Mouse (Mus musculus) MEL (cell line): ENCODE measurements around the gene Dcaf5.

Experiments used
- BHLHE40 ChIP-seq: IDR thresholded peaks from 2 replicates; pipeline ENCODE4 v1.6.1; 2012; ENCODE audit warnings: low read depth, mild to moderate bottlenecking, inconsistent platforms, low read length, improper control_type of control experiment, borderline replicate concordance
- CHD2 ChIP-seq: IDR thresholded peaks from 2 replicates; pipeline ENCODE4 v1.6.1; 2011; ENCODE audit warnings: low read length, improper control_type of control experiment
- CTCF ChIP-seq, 3 experiments: IDR thresholded peaks in 2 of 3; conservative IDR thresholded peaks in 1 of 3; 2 replicates each; pipeline ENCODE4 v1.5.1; 2011 to 2012; ENCODE audit warnings: low read length in 3 of 3, low read depth in 2 of 3, mild to moderate bottlenecking in 2 of 3, improper control_type of control experiment in 1 of 3, inconsistent platforms in 1 of 3, mixed read lengths in 1 of 3, moderate library complexity in 1 of 3; ENCODE audit not compliant: control insufficient read depth in 1 of 3, insufficient read depth in 1 of 3, poor library complexity in 1 of 3, severe bottlenecking in 1 of 3
- E2F4 ChIP-seq: IDR thresholded peaks from 2 replicates; pipeline ENCODE4 v1.6.1; 2011; ENCODE audit warnings: low read depth, low read length, improper control_type of control experiment, borderline replicate concordance
- EP300 ChIP-seq, 2 experiments: IDR thresholded peaks; 2 replicates each; pipeline ENCODE4 v1.6.1; 2011; ENCODE audit warnings: improper control_type of control experiment in 2 of 2, low read length in 2 of 2, low read depth in 1 of 2, mild to moderate bottlenecking in 1 of 2
- GATA1 ChIP-seq: IDR thresholded peaks from 2 replicates; pipeline ENCODE4 v1.6.1; 2011; ENCODE audit warnings: low read depth, low read length, improper control_type of control experiment
- KAT2A ChIP-seq: conservative IDR thresholded peaks from 2 replicates; pipeline ENCODE4 v1.6.1; 2012; ENCODE audit warnings: low read depth, low read length, improper control_type of control experiment, inconsistent platforms
- POLR2A ChIP-seq, 2 experiments: IDR thresholded peaks; 2 replicates each; pipeline ENCODE4 v1.6.1; 2011 to 2012; ENCODE audit warnings: low read length in 2 of 2, mild to moderate bottlenecking in 2 of 2, control low read depth in 1 of 2, improper control_type of control experiment in 1 of 2, low read depth in 1 of 2, moderate library complexity in 1 of 2; ENCODE audit not compliant: control insufficient read depth in 1 of 2, insufficient read depth in 1 of 2, poor library complexity in 1 of 2
- POLR2AphosphoS5 ChIP-seq: IDR thresholded peaks from 2 replicates; pipeline ENCODE4 v1.6.1; 2012; ENCODE audit warnings: low read depth, borderline replicate concordance, mild to moderate bottlenecking, inconsistent platforms, low read length, moderate library complexity, mixed read lengths
- RCOR1 ChIP-seq: IDR thresholded peaks from 2 replicates; pipeline ENCODE4 v1.6.1; 2012; ENCODE audit warnings: low read depth, mild to moderate bottlenecking, inconsistent platforms, low read length, improper control_type of control experiment
- TBP ChIP-seq: IDR thresholded peaks from 2 replicates; pipeline ENCODE4 v1.8.0; 2011; ENCODE audit warnings: low read depth, low read length, improper control_type of control experiment
- UBTF ChIP-seq: IDR thresholded peaks from 2 replicates; pipeline ENCODE4 v1.6.1; 2012; ENCODE audit warnings: low read depth, mild to moderate bottlenecking, inconsistent platforms, low read length, improper control_type of control experiment, moderate library complexity, borderline replicate concordance; ENCODE audit not compliant: insufficient read depth
- ZKSCAN1 ChIP-seq: IDR thresholded peaks from 2 replicates; pipeline ENCODE4 v1.6.1; 2012; ENCODE audit warnings: low read depth, mild to moderate bottlenecking, inconsistent platforms, low read length, improper control_type of control experiment, moderate library complexity

DNA sequence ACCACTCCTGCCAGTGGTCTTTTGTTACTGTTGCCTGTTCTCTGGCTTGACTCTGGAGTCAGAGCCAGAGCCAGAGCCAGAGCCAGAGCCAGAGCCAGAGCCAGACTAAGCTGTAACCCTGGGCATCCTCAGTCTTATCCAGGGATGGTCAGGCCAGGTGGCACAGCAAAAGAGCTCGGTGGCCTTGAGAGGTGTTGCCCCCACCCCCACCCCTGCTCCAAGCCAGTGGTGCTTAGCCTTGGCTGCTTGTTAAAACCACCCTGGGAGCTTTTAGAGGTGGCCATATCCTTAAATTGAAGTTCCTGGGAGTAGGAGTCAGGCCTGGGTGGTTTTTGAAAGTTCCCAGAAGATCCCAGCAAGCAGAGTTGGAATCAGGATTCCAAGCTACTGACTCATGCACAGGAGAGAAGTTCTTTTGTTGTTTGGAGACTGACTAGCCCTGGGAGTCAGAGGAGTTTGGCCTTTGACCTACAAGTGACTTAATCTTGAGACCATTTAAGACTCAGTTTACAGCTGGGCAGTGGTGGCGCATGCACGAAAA is 144.4 kb downstream of the Dcaf5 start:
- no peak for TF ChIP-seq EP300 (IDR thresholded peaks at IDR 0.05; ENCODE audit: low read depth in 1 of 2, low read length in 2 of 2)
- no peak for TF ChIP-seq CTCF (IDR thresholded peaks at IDR 0.05 in 2 of 3, conservative IDR thresholded peaks at IDR 0.05 in 1 of 3; ENCODE audit: control insufficient read depth in 1 of 3, insufficient read depth in 1 of 3, low read depth in 2 of 3, low read length in 3 of 3, poor library complexity in 1 of 3, severe bottlenecking in 1 of 3)
- TF ChIP-seq POLR2AphosphoS5, result no peak
- no peak for TF ChIP-seq GATA1
- TF ChIP-seq CHD2, result no peak
- no peak for TF ChIP-seq KAT2A
- no peak for TF ChIP-seq BHLHE40
- TF ChIP-seq TBP, result no peak
- TF ChIP-seq RCOR1, result no peak
- no peak for TF ChIP-seq ZKSCAN1
- TF ChIP-seq POLR2A (IDR thresholded peaks at IDR 0.05; ENCODE audit: control insufficient read depth in 1 of 2, insufficient read depth in 1 of 2, low read depth in 1 of 2, low read length in 2 of 2, poor library complexity in 1 of 2), result no peak
- TF ChIP-seq E2F4, result no peak
- no peak for TF ChIP-seq UBTF
